Mouse (Mus musculus): ENCODE data around the gene Trip11. TPM values are rescaled to one million over a fixed set of nuclear protein-coding genes. Genes with fewer than 3 reads are reported as not detected.

Gene Trip11
- polyA plus RNA-seq, 1 experiment from 2014 or later, result 20.0 TPM

GRCm38 (mm10) chr12:101919847-101920246, 6.8 kb upstream of the Trip11 start:
- H3K9me3 ChIP-seq (replicated peaks), result no peaks in the 10 kb centered on the region
- H3K4me1 ChIP-seq, result no peaks in the 10 kb centered on the region
- WGBS, result 89% methylated on average over 3 of the region's 3 CpGs
- no peak overlapping the region for H3K4me3 ChIP-seq
- no peaks in the 10 kb centered on the region for H3K27me3 ChIP-seq (ENCODE audit: low read depth, poor library complexity, severe bottlenecking)
- peaks cover 27% of the 10 kb centered on the region for H3K36me3 ChIP-seq
- DNase-seq (ENCODE audit: low spot score), result no peak
- H3K27ac ChIP-seq, result no peak overlapping the region

GRCm38 (mm10) chr12:101917165-101917564, 4.1 kb upstream of the Trip11 start:
- Histone ChIP-seq H3K36me3 (peaks cover 1% of the 10 kb centered on the region), H3K27me3 (ENCODE audit: low read depth, poor library complexity, severe bottlenecking) (no peaks in the 10 kb centered on the region), H3K27ac (no peak overlapping the region), H3K4me1 (peaks cover 7% of the 10 kb centered on the region), H3K9me3 (replicated peaks) (no peaks in the 10 kb centered on the region), H3K4me3 (no peak overlapping the region)
- DNase-seq (ENCODE audit: low spot score), result no peak

GRCm38 (mm10) chr12:101911346-101911745, 1.7 kb downstream of the Trip11 start:
- Histone ChIP-seq H3K36me3 (peaks cover 24% of the 10 kb centered on the region), H3K27me3 (ENCODE audit: low read depth, poor library complexity, severe bottlenecking) (no peaks in the 10 kb centered on the region), H3K4me1 (peaks cover 17% of the 10 kb centered on the region), H3K9me3 (replicated peaks) (no peaks in the 10 kb centered on the region), H3K4me3 (peak overlapping the region; percentile 96), H3K27ac (no peak overlapping the region)
- 92% methylated on average over 3 of the region's 3 CpGs for WGBS
- DNase-seq (ENCODE audit: low spot score), result no peak

- Histone ChIP-seq H3K27me3 (ENCODE audit: low read depth, poor library complexity, severe bottlenecking) (no peaks in the 10 kb centered on the region), H3K4me1 (peaks cover 17% of the 10 kb centered on the region), H3K36me3 (peaks cover 26% of the 10 kb centered on the region), H3K4me3 (no peak overlapping the region), H3K9me3 (replicated peaks) (no peaks in the 10 kb centered on the region), H3K27ac (no peak overlapping the region)
- WGBS, result 95% methylated on average over 6 of the region's 6 CpGs
- no peak for DNase-seq (ENCODE audit: low spot score)
Measured at GRCm38 (mm10) chr12:101910360-101910759, 2.7 kb downstream of the Trip11 start.

GRCm38 (mm10) chr12:101905817-101906216, 7.2 kb downstream of the Trip11 start:
- Histone ChIP-seq H3K4me3 (no peak overlapping the region), H3K27me3 (ENCODE audit: low read depth, poor library complexity, severe bottlenecking) (no peaks in the 10 kb centered on the region), H3K9me3 (replicated peaks) (no peaks in the 10 kb centered on the region), H3K27ac (no peak overlapping the region), H3K36me3 (peaks cover 46% of the 10 kb centered on the region), H3K4me1 (no peaks in the 10 kb centered on the region)
- no peak for DNase-seq (ENCODE audit: low spot score)
- WGBS, result 96% methylated on average over 12 of the region's 12 CpGs

GRCm38 (mm10) chr12:101904906-101905305, 8.2 kb downstream of the Trip11 start:
- Histone ChIP-seq H3K27me3 (ENCODE audit: low read depth, poor library complexity, severe bottlenecking) (no peaks in the 10 kb centered on the region), H3K4me1 (no peaks in the 10 kb centered on the region), H3K4me3 (no peak overlapping the region), H3K36me3 (peaks cover 51% of the 10 kb centered on the region), H3K27ac (no peak overlapping the region), H3K9me3 (replicated peaks) (no peaks in the 10 kb centered on the region)
- DNase-seq (ENCODE audit: low spot score), result no peak
- 91% methylated on average over 4 of the region's 4 CpGs for WGBS

DNA sequence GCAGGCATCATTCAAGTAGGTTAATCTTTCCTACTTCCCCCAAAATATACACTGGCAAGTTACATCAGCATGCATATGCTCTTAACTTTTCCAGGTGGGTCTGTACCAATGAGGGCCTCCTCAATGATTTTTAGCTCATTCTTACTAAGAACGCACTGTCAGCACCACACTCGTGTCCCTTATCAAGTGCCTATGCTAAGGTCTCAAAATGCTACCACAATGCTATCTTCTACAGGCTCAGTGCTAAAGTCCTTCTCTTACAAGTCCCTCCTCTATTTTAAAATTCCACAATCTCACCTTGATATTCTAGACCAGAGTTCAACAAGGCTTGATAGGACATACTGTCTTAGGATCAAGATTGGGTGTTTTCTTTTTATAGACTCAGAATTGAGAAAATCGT, 8.9 kb downstream of the Trip11 start:
- H3K9me3 ChIP-seq (replicated peaks), result no peaks in the 10 kb centered on the region
- H3K4me3 ChIP-seq, result no peak overlapping the region
- peaks cover 51% of the 10 kb centered on the region for H3K36me3 ChIP-seq
- no peaks in the 10 kb centered on the region for H3K27me3 ChIP-seq (ENCODE audit: low read depth, poor library complexity, severe bottlenecking)
- no peaks in the 10 kb centered on the region for H3K4me1 ChIP-seq
- H3K27ac ChIP-seq, result no peak overlapping the region
- DNase-seq (ENCODE audit: low spot score), result no peak
- WGBS, result 97% methylated on average over 3 of the region's 3 CpGs

DNA sequence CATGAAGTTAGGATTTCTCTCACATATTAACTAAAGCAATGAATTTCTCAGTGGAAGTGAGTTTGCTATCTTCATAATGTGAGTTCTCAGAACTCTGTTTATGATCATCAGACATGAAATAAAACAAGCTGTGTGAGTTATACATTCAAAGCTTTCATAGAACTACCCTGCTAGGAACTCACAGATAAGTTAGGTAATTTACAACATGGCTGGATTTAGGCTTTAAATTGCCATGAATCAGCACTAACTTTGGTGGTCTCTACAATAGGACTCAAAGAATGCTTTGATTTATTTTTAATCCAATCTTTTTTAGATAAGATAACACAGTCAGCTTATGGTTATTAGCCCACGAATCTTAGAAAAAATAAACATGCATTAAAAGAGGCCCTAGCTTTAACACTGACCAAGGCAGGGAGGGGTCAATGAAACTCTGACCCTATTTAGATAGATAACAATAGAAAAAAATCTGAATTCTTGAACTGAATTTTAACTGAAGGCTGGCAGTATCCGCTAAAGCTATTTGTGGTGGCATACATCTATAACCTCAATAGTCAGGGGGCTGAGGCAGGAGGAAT, 13.3 kb downstream of the Trip11 start:
- peaks cover 41% of the 10 kb centered on the region for H3K36me3 ChIP-seq
- no peak overlapping the region for H3K27ac ChIP-seq
- no peaks in the 10 kb centered on the region for H3K4me1 ChIP-seq
- H3K9me3 ChIP-seq (replicated peaks), result no peaks in the 10 kb centered on the region
- H3K4me3 ChIP-seq, result no peak overlapping the region
- DNase-seq (ENCODE audit: low spot score), result no peak
- 92% methylated on average over 2 of the region's 2 CpGs for WGBS
- H3K27me3 ChIP-seq (ENCODE audit: low read depth, poor library complexity, severe bottlenecking), result no peaks in the 10 kb centered on the region

DNA sequence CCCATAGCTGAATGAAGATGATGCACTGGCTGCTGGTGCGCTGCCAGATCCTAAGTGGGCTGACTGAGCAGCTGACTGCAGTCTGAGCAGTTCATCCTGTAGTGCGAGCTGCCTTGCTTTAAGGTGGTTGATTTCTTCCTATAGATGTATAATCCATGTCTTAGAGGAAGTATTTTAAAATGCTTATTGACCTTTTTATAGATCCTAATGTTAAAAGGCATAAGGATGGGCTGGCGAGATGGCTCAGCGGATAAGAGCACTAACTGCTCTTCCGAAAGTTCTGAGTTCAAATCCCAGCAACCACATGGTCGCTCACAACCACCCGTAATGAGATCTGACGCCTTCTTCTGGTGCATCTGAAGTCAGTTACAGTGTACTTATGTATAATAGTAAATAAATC, 14.1 kb downstream of the Trip11 start:
- WGBS, result 95% methylated on average over 8 of the region's 8 CpGs

GRCm38 (mm10) chr12:101897113-101897512, 16.0 kb downstream of the Trip11 start:
- no peaks in the 10 kb centered on the region for H3K4me1 ChIP-seq
- WGBS, result 86% methylated on average over 7 of the region's 7 CpGs
- no peak overlapping the region for H3K4me3 ChIP-seq
- H3K27ac ChIP-seq, result no peak overlapping the region
- no peak for DNase-seq (ENCODE audit: low spot score)
- no peaks in the 10 kb centered on the region for H3K27me3 ChIP-seq (ENCODE audit: low read depth, poor library complexity, severe bottlenecking)
- no peaks in the 10 kb centered on the region for H3K9me3 ChIP-seq (replicated peaks)
- peaks cover 56% of the 10 kb centered on the region for H3K36me3 ChIP-seq

More for the DNA sequence above, 14.1 kb downstream of the Trip11 start:
- DNase-seq (ENCODE audit: low spot score), result no peak
- Histone ChIP-seq H3K27ac (no peak overlapping the region), H3K9me3 (replicated peaks) (no peaks in the 10 kb centered on the region), H3K36me3 (peaks cover 42% of the 10 kb centered on the region), H3K27me3 (ENCODE audit: low read depth, poor library complexity, severe bottlenecking) (no peaks in the 10 kb centered on the region), H3K4me1 (no peaks in the 10 kb centered on the region), H3K4me3 (no peak overlapping the region)

GRCm38 (mm10) chr12:101893296-101893695, 19.8 kb downstream of the Trip11 start:
- peaks cover 63% of the 10 kb centered on the region for H3K36me3 ChIP-seq

GRCm38 (mm10) chr12:101892832-101893231, 20.2 kb downstream of the Trip11 start:
- H3K27me3 ChIP-seq (ENCODE audit: low read depth, poor library complexity, severe bottlenecking), result no peaks in the 10 kb centered on the region
- 98% methylated on average over 2 of the region's 2 CpGs for WGBS

More at GRCm38 (mm10) chr12:101893296-101893695, 19.8 kb downstream of the Trip11 start:
- WGBS, result 88% methylated on average over 8 of the region's 8 CpGs
- H3K9me3 ChIP-seq (replicated peaks), result no peaks in the 10 kb centered on the region
- H3K27me3 ChIP-seq (ENCODE audit: low read depth, poor library complexity, severe bottlenecking), result no peaks in the 10 kb centered on the region
- H3K27ac ChIP-seq, result no peak overlapping the region
- no peak for DNase-seq (ENCODE audit: low spot score)
- no peaks in the 10 kb centered on the region for H3K4me1 ChIP-seq
- H3K4me3 ChIP-seq, result no peak overlapping the region

GRCm38 (mm10) chr12:101891066-101891465, 22.0 kb downstream of the Trip11 start:
- no peak overlapping the region for H3K4me3 ChIP-seq
- H3K4me1 ChIP-seq, result no peaks in the 10 kb centered on the region
- no peaks in the 10 kb centered on the region for H3K9me3 ChIP-seq (replicated peaks)
- DNase-seq (ENCODE audit: low spot score), result no peak
- peaks cover 73% of the 10 kb centered on the region for H3K36me3 ChIP-seq
- no peaks in the 10 kb centered on the region for H3K27me3 ChIP-seq (ENCODE audit: low read depth, poor library complexity, severe bottlenecking)
- 94% methylated on average over 5 of the region's 5 CpGs for WGBS
- no peak overlapping the region for H3K27ac ChIP-seq

More at GRCm38 (mm10) chr12:101892832-101893231, 20.2 kb downstream of the Trip11 start:
- Histone ChIP-seq H3K9me3 (replicated peaks) (no peaks in the 10 kb centered on the region), H3K4me3 (no peak overlapping the region), H3K4me1 (no peaks in the 10 kb centered on the region), H3K27ac (no peak overlapping the region), H3K36me3 (peaks cover 64% of the 10 kb centered on the region)
- DNase-seq (ENCODE audit: low spot score), result no peak

- Histone ChIP-seq H3K36me3 (peaks cover 83% of the 10 kb centered on the region), H3K4me3 (no peak overlapping the region), H3K9me3 (replicated peaks) (no peaks in the 10 kb centered on the region), H3K27ac (no peak overlapping the region), H3K4me1 (no peaks in the 10 kb centered on the region), H3K27me3 (ENCODE audit: low read depth, poor library complexity, severe bottlenecking) (no peaks in the 10 kb centered on the region)
- WGBS, result 95% methylated on average over 3 of the region's 3 CpGs
- no peak for DNase-seq (ENCODE audit: low spot score)
Measured at GRCm38 (mm10) chr12:101889351-101889750, 23.7 kb downstream of the Trip11 start.
